ENCODE assay signal across 28 mouse cellular contexts in genomic region chr13:112381476-112381875, GRCm38 (mm10).
"Had no signal": no experiment of that assay in that cellular context is flagged by ENCODE, and none has a peak within 500 bp of the region (broad histone marks: within the 10 kb centered on the region; RNA-seq: fewer than 3 reads in every experiment).

No protein-coding gene starts in this region.

- ATAC-seq: hindbrain, embryonic 16.5 days; inflammation-experienced regulatory T-cells, adult 6 months; intestine, embryonic 15.5 days; intestine, postnatal 0 days; liver, embryonic 12.5 days had no signal

- H3K27ac ChIP-seq: gastrocnemius, adult 2 months; heart, embryonic 10.5 days; hindbrain, embryonic 10.5 days; hindbrain, embryonic 12.5 days; hindbrain, embryonic 14.5 days; intestine, embryonic 15.5 days; kidney, embryonic 15.5 days; kidney, postnatal 0 days; limb, embryonic 13.5 days; liver, embryonic 12.5 days; liver, embryonic 14.5 days had no signal

- H3K27me3 ChIP-seq: heart, embryonic 12.5 days; hindbrain, embryonic 12.5 days; intestine, embryonic 15.5 days; kidney, embryonic 15.5 days; limb, embryonic 13.5 days; limb, embryonic 15.5 days; liver, embryonic 12.5 days had no signal

- H3K36me3 ChIP-seq: heart, embryonic 10.5 days; heart, embryonic 12.5 days; hindbrain, embryonic 10.5 days; hindbrain, embryonic 12.5 days; intestine, embryonic 15.5 days; kidney, embryonic 15.5 days; limb, embryonic 13.5 days; limb, embryonic 15.5 days; liver, embryonic 12.5 days had no signal

- DNase-seq: gastrocnemius, adult 2 months; gastrocnemius, postnatal 10 days; gastrocnemius, postnatal 25 days; heart, adult 18-20 months; heart, postnatal 10 days; heart, postnatal 4 days; kidney, adult 2 months; kidney, adult 9 months; kidney, postnatal 14 days; kidney, postnatal 36 days; layer of hippocampus, adult 9-11 months; layer of hippocampus, postnatal 36 days; left cerebral cortex, postnatal 4 days had no signal

- H3K9me3 ChIP-seq: heart, embryonic 10.5 days; heart, embryonic 12.5 days; hindbrain, embryonic 10.5 days; hindbrain, embryonic 12.5 days; intestine, embryonic 15.5 days; kidney, embryonic 15.5 days; limb, embryonic 13.5 days; limb, embryonic 15.5 days; liver, embryonic 12.5 days had no signal

- H3K4me3 ChIP-seq: gastrocnemius, adult 2 months; heart, embryonic 10.5 days; heart, embryonic 12.5 days; hindbrain, embryonic 10.5 days; hindbrain, embryonic 12.5 days; intestine, embryonic 15.5 days; kidney, embryonic 15.5 days; limb, embryonic 13.5 days; limb, embryonic 15.5 days; liver, embryonic 12.5 days had no signal

- H3K4me1 ChIP-seq: liver, embryonic 12.5 days had no signal

- H3K4me2 ChIP-seq: heart, embryonic 12.5 days; hindbrain, embryonic 12.5 days; hindbrain, embryonic 14.5 days; intestine, embryonic 15.5 days; kidney, embryonic 15.5 days; limb, embryonic 13.5 days; limb, embryonic 15.5 days; liver, embryonic 12.5 days had no signal

- H3K9ac ChIP-seq: heart, embryonic 12.5 days; hindbrain, embryonic 12.5 days; hindbrain, embryonic 14.5 days; intestine, embryonic 15.5 days; kidney, embryonic 15.5 days; limb, embryonic 13.5 days; limb, embryonic 15.5 days; liver, embryonic 12.5 days; liver, embryonic 14.5 days had no signal
